Mouse (Mus musculus) hindbrain, embryonic 10.5 days (tissue): ENCODE results near the gene 4931417E11Rik. TPM values are rescaled to one million over a fixed set of nuclear protein-coding genes. Genes with fewer than 3 reads are reported as not detected.

Experiments used
- polyA plus RNA-seq: library from polyadenylated mRNA; unstranded; fragments of >200 nt; fragmentation: Nextera tagmentation; extraction: Ambion mirVana; gene quantifications from 2 replicates; pipeline ENCODE4 v1.2.1, GENCODE M21; 2016

Gene 4931417E11Rik
- polyA plus RNA-seq, 1 experiment from 2014 or later = not detected

Other genes with a start within 250 kb of the 4931417E11Rik start
- 0.14 and 0.27 TPM in 2 replicates for gene Dnah6, start 248.0 kb downstream of the 4931417E11Rik start, polyA plus RNA-seq
- 167 and 179 TPM in 2 replicates for gene Suclg1, start 221.3 kb downstream of the 4931417E11Rik start, polyA plus RNA-seq